Mouse (Mus musculus) ES-E14 (cell line): ENCODE measurements around the gene Myom3. TPM values are rescaled to one million over a fixed set of nuclear protein-coding genes. Genes with fewer than 3 reads are reported as not detected.

Experiments
- DNase-seq: peaks from one replicate; pipeline ENCODE4 v3.0.0-alpha.2; 2013; ENCODE audit warnings: low read depth, low spot score
- H3K27ac ChIP-seq: 2 replicates; pipeline ENCODE4 v1.5.1; 2012; ENCODE audit warnings: low read depth, mild to moderate bottlenecking, low read length, moderate library complexity, mixed read lengths; ENCODE audit not compliant: poor library complexity, insufficient read depth, severe bottlenecking
- H3K36me3 ChIP-seq: 2 replicates; pipeline ENCODE4 v1.6.1; 2012; ENCODE audit warnings: mild to moderate bottlenecking, low read length, moderate library complexity, mixed read lengths; ENCODE audit not compliant: control insufficient read depth, poor library complexity, insufficient read depth, severe bottlenecking
- H3K4me1 ChIP-seq, 2 experiments: fragments of 150-350 bp in 1 of 2; sonication (generic) in 1 of 2; 2 replicates each; pipeline ENCODE4 v1.6.1; 2012; ENCODE audit warnings: low read length in 2 of 2, mild to moderate bottlenecking in 1 of 2, mixed read lengths in 1 of 2; ENCODE audit not compliant: control insufficient read depth in 2 of 2, insufficient read depth in 2 of 2, poor library complexity in 1 of 2
- H3K4me3 ChIP-seq, 2 experiments: fragments of 150-350 bp in 1 of 2; sonication (generic) in 1 of 2; 2 replicates each; pipeline ENCODE4 v1.5.1; 2012; ENCODE audit warnings: low read length in 2 of 2, low read depth in 1 of 2, mild to moderate bottlenecking in 1 of 2, mixed read lengths in 1 of 2; ENCODE audit not compliant: insufficient read depth in 1 of 2, poor library complexity in 1 of 2, severe bottlenecking in 1 of 2
- H3K9ac ChIP-seq: 2 replicates; pipeline ENCODE4 v1.6.1; 2012; ENCODE audit warnings: low read depth, mild to moderate bottlenecking, low read length, mixed read lengths; ENCODE audit not compliant: poor library complexity, insufficient read depth, severe bottlenecking
- H3K9me3 ChIP-seq: fragments of 150-350 bp; sonication (generic); 2 replicates; pipeline ENCODE4 v1.6.1; 2012; ENCODE audit warnings: low read depth, mild to moderate bottlenecking, low read length; ENCODE audit not compliant: control insufficient read depth, insufficient read depth
- CHD2 ChIP-seq: IDR thresholded peaks from 2 replicates; pipeline ENCODE4 v1.6.1; 2014; ENCODE audit warnings: mild to moderate bottlenecking, low read depth, low read length, inconsistent platforms
- HCFC1 ChIP-seq: IDR thresholded peaks from 2 replicates; pipeline ENCODE4 v1.6.1; 2012; ENCODE audit warnings: low read length, inconsistent platforms, borderline replicate concordance; ENCODE audit not compliant: insufficient read depth
- MAFK ChIP-seq: IDR thresholded peaks from 2 replicates; pipeline ENCODE4 v1.6.1; 2014; ENCODE audit warnings: mild to moderate bottlenecking, low read depth, low read length, inconsistent platforms; ENCODE audit not compliant: insufficient read depth
- ZC3H11A ChIP-seq: IDR thresholded peaks from 2 replicates; pipeline ENCODE4 v1.6.1; 2012; ENCODE audit warnings: low read depth, mild to moderate bottlenecking, inconsistent platforms, low read length, borderline replicate concordance
- ZNF384 ChIP-seq: IDR thresholded peaks from 2 replicates; pipeline ENCODE4 v1.6.1; 2012; ENCODE audit warnings: low read depth, low read length, inconsistent platforms
- in situ Hi-C, 2 experiments: fragments of 600-800 bp; cut with MboI; formaldehyde crosslinking; loops; one replicate each; pipeline ENCODE4 v1.15.1; 2025; ENCODE audit warnings: low sequenced_read_pairs in 2 of 2, inconsistent platforms in 1 of 2; ENCODE audit not compliant: unreplicated experiment in 2 of 2
- total RNA-seq: library from RNA; depleted of rRNA; stranded (reverse); fragments of 300-350 nt; gene quantifications from 2 replicates; pipeline ENCODE4 v1.2.3, GENCODE M21; 2012

Gene Myom3
- total RNA-seq, 1 experiment: 0.85 TPM

DNA sequence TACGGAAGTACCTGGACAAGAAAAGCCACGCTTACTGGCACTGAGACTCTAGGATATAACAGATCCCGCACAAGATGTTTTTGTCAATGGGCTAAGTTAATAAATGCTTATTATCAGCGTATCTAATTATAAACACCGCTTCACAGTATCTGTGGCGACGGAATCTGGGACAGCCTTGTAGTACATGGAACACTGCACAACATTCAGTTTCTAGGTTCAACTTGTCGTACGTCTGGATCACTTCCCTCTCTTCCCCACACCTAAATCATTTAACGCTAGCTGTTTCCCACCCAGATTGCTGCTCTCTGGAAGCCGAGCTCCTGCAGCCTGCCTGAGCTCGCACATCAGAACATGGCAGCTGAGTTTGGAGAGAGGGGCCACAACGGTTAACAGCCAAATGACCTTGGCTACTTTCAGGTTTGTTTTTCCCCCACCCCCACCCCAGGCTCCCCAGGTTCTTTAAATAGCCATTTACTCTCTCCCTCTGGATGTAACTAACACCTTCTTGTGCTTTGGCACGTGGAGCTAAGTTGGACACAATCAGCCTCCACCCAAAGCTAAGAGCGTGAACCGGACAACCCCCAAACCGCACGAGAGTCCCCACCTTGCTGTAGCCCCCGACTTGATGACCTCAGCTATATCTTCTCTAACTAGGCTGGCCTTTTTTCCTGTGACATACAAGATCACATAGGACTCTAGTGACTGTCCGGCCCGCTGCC, 79.9 kb downstream of the Myom3 start:
- peaks cover 0 to 3% of the 10 kb centered on the region in 2 experiments; a peak in 2 of 4 replicates for H3K4me1 ChIP-seq
- no peak overlapping the region for H3K27ac ChIP-seq
- no peak overlapping the region for H3K4me3 ChIP-seq
- DNase-seq: no peak
- H3K9me3 ChIP-seq: no peaks in the 10 kb centered on the region
- H3K9ac ChIP-seq: no peak overlapping the region
- H3K36me3 ChIP-seq: no peaks in the 10 kb centered on the region
- TF ChIP-seq HCFC1: no peak
- no peak for TF ChIP-seq ZC3H11A
- no peak for TF ChIP-seq MAFK
- no peak for TF ChIP-seq CHD2
- TF ChIP-seq ZNF384: no peak
- in situ Hi-C loops: no loop called here

DNA sequence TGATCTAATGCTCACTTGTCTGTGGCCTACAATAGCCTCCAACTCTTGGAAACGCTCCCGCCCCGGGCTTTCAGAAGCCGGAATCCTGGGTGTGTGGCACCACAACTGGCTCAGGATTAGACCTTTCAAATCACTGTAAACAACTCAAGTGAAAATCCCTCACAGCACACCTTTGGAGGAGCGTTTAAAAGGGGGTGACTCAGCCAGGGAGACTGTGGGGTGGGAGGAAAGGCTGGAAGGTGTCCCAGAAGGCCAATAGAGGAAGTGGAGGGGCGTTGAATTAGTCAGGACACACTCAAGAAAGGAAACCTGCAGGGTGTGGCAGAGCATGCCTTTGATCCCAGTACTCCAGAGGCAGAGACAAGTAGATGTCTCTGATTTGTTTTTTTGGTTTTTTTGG, 84.9 kb downstream of the Myom3 start:
- in situ Hi-C loops: no loop called here
- no peak overlapping the region for H3K27ac ChIP-seq
- no peaks in the 10 kb centered on the region for H3K36me3 ChIP-seq
- no peak overlapping the region for H3K9ac ChIP-seq
- no peaks in the 10 kb centered on the region for H3K9me3 ChIP-seq
- no peak overlapping the region for H3K4me3 ChIP-seq
- H3K4me1 ChIP-seq: peaks cover 0 to under 1% of the 10 kb centered on the region in 2 experiments; a peak in 1 of 4 replicates
- TF ChIP-seq HCFC1 (no peak), ZC3H11A (no peak), ZNF384 (no peak), CHD2 (no peak), MAFK (no peak)
- DNase-seq: no peak

DNA sequence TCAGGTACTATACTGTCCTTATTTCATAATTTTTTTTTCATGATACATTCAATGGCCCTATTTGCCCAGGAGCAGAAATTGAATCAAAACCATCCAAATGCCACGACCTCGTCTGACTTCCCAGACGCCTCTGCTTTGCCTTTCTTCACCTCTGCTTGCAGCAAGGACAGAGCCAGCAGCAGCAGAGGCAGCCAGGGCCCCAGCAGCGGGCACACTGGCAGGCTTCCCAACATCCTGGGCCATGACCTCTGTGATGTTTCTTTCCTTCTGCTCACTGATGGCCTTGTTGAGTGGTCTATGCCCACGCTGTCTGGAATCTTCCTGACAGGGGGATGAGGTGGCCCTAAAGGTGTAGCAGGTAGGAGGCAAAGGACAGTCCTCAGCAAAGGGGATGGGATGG, 88.1 kb downstream of the Myom3 start:
- TF ChIP-seq CHD2: no peak
- TF ChIP-seq ZC3H11A: no peak
- TF ChIP-seq MAFK: no peak
- no peak for TF ChIP-seq ZNF384
- no peak for TF ChIP-seq HCFC1
- H3K4me3 ChIP-seq: no peak overlapping the region
- H3K36me3 ChIP-seq: no peaks in the 10 kb centered on the region
- H3K27ac ChIP-seq: no peak overlapping the region
- H3K9me3 ChIP-seq: no peaks in the 10 kb centered on the region
- H3K9ac ChIP-seq: no peak overlapping the region; the same call in 1 of the 2 replicates
- in situ Hi-C loops: no loop called here
- DNase-seq: no peak
- 0 out of 4 replicates have a peak, but pooled peaks cover 0 to 2% of the 10 kb centered on the region in 2 experiments for H3K4me1 ChIP-seq

GRCm38 (mm10) chr4:135850411-135851095, 91.0 kb downstream of the Myom3 start:
- no peaks in the 10 kb centered on the region for H3K36me3 ChIP-seq

More at GRCm38 (mm10) chr4:135850411-135851095, 91.0 kb downstream of the Myom3 start:
- no peak for TF ChIP-seq HCFC1
- no peak for TF ChIP-seq ZNF384
- TF ChIP-seq ZC3H11A: no peak
- TF ChIP-seq MAFK: no peak
- no peak for TF ChIP-seq CHD2
- in situ Hi-C loops: no loop called here
- H3K4me1 ChIP-seq: peaks cover 0 to 4% of the 10 kb centered on the region in 2 experiments; a peak in 1 of 4 replicates
- no peaks in the 10 kb centered on the region for H3K9me3 ChIP-seq
- no peak overlapping the region for H3K4me3 ChIP-seq
- no peak for DNase-seq
- no peak overlapping the region for H3K9ac ChIP-seq
- H3K27ac ChIP-seq: no peak overlapping the region
